ENCODE assay signal across 27 mouse cellular contexts in the genomic region with DNA sequence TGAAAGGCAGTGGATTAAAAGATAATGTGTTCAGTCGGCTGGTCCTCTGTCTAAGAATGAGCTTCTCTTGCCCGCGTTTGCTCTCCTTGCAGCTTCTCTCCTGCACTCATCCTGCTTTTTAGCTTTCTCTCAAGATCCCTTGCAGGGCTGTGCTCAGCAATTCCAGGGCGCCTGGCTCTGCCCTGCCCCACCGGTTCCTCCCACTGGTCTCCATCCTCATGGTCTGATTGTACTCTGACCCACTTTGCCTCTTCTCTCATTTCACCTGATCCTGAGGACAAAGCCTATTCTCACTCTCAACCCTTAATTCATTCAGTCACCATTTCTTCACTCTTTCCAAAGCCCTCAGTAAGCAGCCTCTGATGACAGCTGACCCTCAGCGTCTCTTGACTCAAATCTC.
"Had no signal": no experiment of that assay in that cellular context is flagged by ENCODE, and none has a peak within 500 bp of the region (broad histone marks: within the 10 kb centered on the region; RNA-seq: fewer than 3 reads in every experiment).

No protein-coding gene starts in this region.

- DNase-seq: gastrocnemius, adult 2 months; gastrocnemius, postnatal 10 days; gastrocnemius, postnatal 25 days; heart, adult 18-20 months; heart, postnatal 10 days; heart, postnatal 4 days; kidney, adult 18-20 months; kidney, adult 8-10 months; kidney, postnatal 14 days; kidney, postnatal 36 days; layer of hippocampus, adult 9-11 months; layer of hippocampus, postnatal 36 days; liver; liver, embryonic 13.5 days had no signal

- H3K4me3 ChIP-seq: gastrocnemius, adult 2 months; heart, embryonic 10.5 days; heart, embryonic 12.5 days; hindbrain, embryonic 10.5 days; hindbrain, embryonic 12.5 days; left cerebral cortex, adult 2 months; limb, embryonic 10.5 days; limb, embryonic 12.5 days; liver, embryonic 13.5 days had no signal

- ATAC-seq: forebrain, embryonic 16.5 days; hindbrain, embryonic 16.5 days; inflammation-experienced regulatory T-cells, adult 6 months had no signal

- H3K4me2 ChIP-seq: heart, embryonic 12.5 days; hindbrain, embryonic 12.5 days; hindbrain, embryonic 14.5 days; limb, embryonic 12.5 days; liver, embryonic 11.5 days; liver, embryonic 13.5 days had no signal

- H3K27me3 ChIP-seq: heart, embryonic 12.5 days; hindbrain, embryonic 12.5 days; limb, embryonic 12.5 days; liver, embryonic 13.5 days had no signal

- H3K9ac ChIP-seq: heart, embryonic 12.5 days; hindbrain, embryonic 12.5 days; hindbrain, embryonic 14.5 days; limb, embryonic 12.5 days; liver, embryonic 13.5 days had no signal

- H3K4me1 ChIP-seq: hindbrain, embryonic 12.5 days; limb, embryonic 10.5 days; liver, embryonic 13.5 days had no signal

- H3K27ac ChIP-seq: gastrocnemius, adult 2 months; heart, embryonic 10.5 days; hindbrain, embryonic 10.5 days; hindbrain, embryonic 12.5 days; hindbrain, embryonic 14.5 days; kidney, postnatal 0 days; left cerebral cortex, adult 2 months; limb, embryonic 10.5 days; limb, embryonic 12.5 days; liver, embryonic 13.5 days had no signal

- H3K9me3 ChIP-seq: heart, embryonic 10.5 days; heart, embryonic 12.5 days; hindbrain, embryonic 10.5 days; hindbrain, embryonic 12.5 days; limb, embryonic 10.5 days; limb, embryonic 12.5 days; liver, embryonic 13.5 days had no signal

- H3K36me3 ChIP-seq: heart, embryonic 10.5 days; heart, embryonic 12.5 days; hindbrain, embryonic 10.5 days; hindbrain, embryonic 12.5 days; limb, embryonic 10.5 days; limb, embryonic 12.5 days; liver, embryonic 13.5 days had no signal
